Mouse (Mus musculus) liver, embryonic 16.5 days (tissue): ENCODE measurements around the gene Pabpn1l. TPM values are rescaled to one million over a fixed set of nuclear protein-coding genes. Genes with fewer than 3 reads are reported as not detected.

ENCODE experiments used
- ATAC-seq: fragments of 200-750 bp; cut with Nextera tagmentation; 2 replicates; pipeline ENCODE4 v1.8.0; 2017; ENCODE audit warnings: low read depth, mild to moderate bottlenecking, moderate number of reproducible peaks, moderate library complexity
- H3K27ac ChIP-seq: fragments of 300-500 bp; sonication (generic); 2 replicates; pipeline ENCODE4 v1.5.1; 2014; ENCODE audit warnings: mild to moderate bottlenecking, low read length
- H3K27me3 ChIP-seq: fragments of 300-500 bp; sonication (generic); 2 replicates; pipeline ENCODE4 v1.6.1; 2014; ENCODE audit warnings: low read depth, low read length, mixed read lengths; ENCODE audit not compliant: control insufficient read depth, insufficient read depth
- H3K36me3 ChIP-seq: fragments of 300-500 bp; sonication (generic); 2 replicates; pipeline ENCODE4 v1.6.1; 2014; ENCODE audit warnings: mild to moderate bottlenecking; ENCODE audit not compliant: control insufficient read depth, insufficient read depth
- H3K4me1 ChIP-seq: fragments of 300-500 bp; sonication (generic); 2 replicates; pipeline ENCODE4 v1.6.1; 2014; ENCODE audit warnings: low read depth, low read length, mixed read lengths; ENCODE audit not compliant: control insufficient read depth
- H3K4me2 ChIP-seq: fragments of 300-500 bp; sonication (generic); 2 replicates; pipeline ENCODE4 v1.6.1; 2014; ENCODE audit warnings: low read depth, low read length, mixed read lengths
- H3K4me3 ChIP-seq: fragments of 300-500 bp; sonication (generic); 2 replicates; pipeline ENCODE4 v1.5.1; 2014; ENCODE audit warnings: low read depth, mild to moderate bottlenecking, low read length
- H3K9ac ChIP-seq: fragments of 300-500 bp; sonication (generic); 2 replicates; pipeline ENCODE4 v1.6.1; 2014; ENCODE audit warnings: low read depth, low read length
- H3K9me3 ChIP-seq: fragments of 300-500 bp; sonication (generic); replicated peaks from 2 replicates; pipeline ENCODE4 v1.6.1; 2016; ENCODE audit warnings: low read length; ENCODE audit not compliant: control insufficient read depth
- WGBS: fragments of 180-500 bp; shearing (Covaris S2); extraction: QIAGEN DNeasy Blood & Tissue Kit; methylation state at CpG from one replicate; pipeline ENCODE4 v1.1.7; 2014; ENCODE audit not compliant: insufficient replicate concordance; 5-methylcytosine and 5-hydroxymethylcytosine counted together
- microRNA-seq: library from miRNA; unstranded; fragments of <30 nt; microRNA quantifications from one replicate; pipeline ENCODE4, GENCODE M21; 2016
- polyA plus RNA-seq: library from polyadenylated mRNA; unstranded; fragments of >200 nt; fragmentation: Nextera tagmentation; extraction: Ambion mirVana; gene quantifications from 2 replicates; pipeline ENCODE4 v1.2.1, GENCODE M21; 2015

The Pabpn1l gene
- polyA plus RNA-seq, 1 experiment from 2014 or later = not detected

- H3K4me3 ChIP-seq = no peak overlapping the region
- no peaks in the 10 kb centered on the region for H3K9me3 ChIP-seq
- no peak overlapping the region for H3K9ac ChIP-seq
- peaks cover 35% of the 10 kb centered on the region for H3K36me3 ChIP-seq
- no peak for ATAC-seq
- peaks cover 67% of the 10 kb centered on the region for H3K4me1 ChIP-seq
- no peak overlapping the region for H3K4me2 ChIP-seq
- WGBS = 91% methylated on average over 3 of the region's 3 CpGs
- no peaks in the 10 kb centered on the region for H3K27me3 ChIP-seq
- H3K27ac ChIP-seq = no peak overlapping the region
These were observed 49.8 kb downstream of the Pabpn1l start for GRCm38 (mm10) chr8:122572751-122573150.

DNA sequence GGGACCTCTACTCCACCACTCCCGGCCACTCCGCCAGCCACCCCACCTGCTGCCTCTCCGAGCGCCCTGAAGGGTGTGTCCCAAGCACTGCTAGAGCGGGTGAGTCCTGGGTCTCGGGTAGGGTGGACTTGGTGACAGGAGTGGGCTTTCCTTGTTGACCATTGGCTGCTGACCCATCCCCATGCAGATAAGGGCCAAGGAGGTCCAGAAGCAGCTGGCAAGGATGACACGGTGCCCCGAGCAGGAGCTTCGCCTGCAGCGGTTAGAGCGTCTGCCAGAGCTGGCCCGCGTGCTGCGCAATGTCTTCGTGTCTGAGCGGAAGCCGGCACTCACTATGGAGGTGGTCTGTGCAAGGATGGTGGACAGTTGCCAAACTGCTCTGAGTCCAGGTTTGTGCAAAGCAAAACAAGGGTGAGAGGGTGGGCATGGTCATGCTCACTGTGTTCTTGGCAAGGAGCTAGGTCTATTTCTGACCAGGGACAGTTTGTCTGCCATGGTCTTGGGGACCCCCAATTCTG is 50.7 kb downstream of the Pabpn1l start:
- peaks cover 35% of the 10 kb centered on the region for H3K36me3 ChIP-seq

GRCm38 (mm10) chr8:122571153-122571552 is 51.4 kb downstream of the Pabpn1l start:
- peaks cover 35% of the 10 kb centered on the region for H3K36me3 ChIP-seq
- H3K27ac ChIP-seq = no peak overlapping the region
- ATAC-seq = no peak
- peaks cover 70% of the 10 kb centered on the region for H3K4me1 ChIP-seq
- WGBS = 92% methylated on average over 11 of the region's 11 CpGs
- no peaks in the 10 kb centered on the region for H3K9me3 ChIP-seq
- H3K27me3 ChIP-seq = no peaks in the 10 kb centered on the region
- H3K4me3 ChIP-seq = no peak overlapping the region
- H3K4me2 ChIP-seq = no peak overlapping the region
- no peak overlapping the region for H3K9ac ChIP-seq

More for the DNA sequence above, 50.7 kb downstream of the Pabpn1l start:
- no peak overlapping the region for H3K27ac ChIP-seq
- WGBS = 84% methylated on average over 17 of the region's 17 CpGs
- H3K9me3 ChIP-seq = no peaks in the 10 kb centered on the region
- no peak overlapping the region for H3K9ac ChIP-seq
- peaks cover 67% of the 10 kb centered on the region for H3K4me1 ChIP-seq
- ATAC-seq = no peak
- H3K4me3 ChIP-seq = no peak overlapping the region
- H3K4me2 ChIP-seq = no peak overlapping the region
- H3K27me3 ChIP-seq = no peaks in the 10 kb centered on the region

GRCm38 (mm10) chr8:122569996-122570395 is 52.5 kb downstream of the Pabpn1l start:
- peak overlapping the region; percentile 94 for H3K4me3 ChIP-seq
- WGBS = 89% methylated on average over 16 of the region's 16 CpGs
- H3K9ac ChIP-seq = no peak overlapping the region
- peaks cover 59% of the 10 kb centered on the region for H3K4me1 ChIP-seq
- peak overlapping the region; percentile 95 for H3K4me2 ChIP-seq
- no peaks in the 10 kb centered on the region for H3K9me3 ChIP-seq
- ATAC-seq = no peak
- no peaks in the 10 kb centered on the region for H3K27me3 ChIP-seq
- H3K36me3 ChIP-seq = peaks cover 35% of the 10 kb centered on the region
- no peak overlapping the region for H3K27ac ChIP-seq

Small RNAs within 50 kb of the gene (microRNA-seq; reads per million reads assigned to microRNA genes)
- not detected for gene Mir6396

Other genes starting within 250 kb of the Pabpn1l start
- gene Zc3h18, start 246.1 kb downstream of the Pabpn1l start, polyA plus RNA-seq = 17.8 and 19.0 TPM in 2 replicates
- gene Il17c, start 200.7 kb downstream of the Pabpn1l start, polyA plus RNA-seq = not detected in 2 replicates
- gene Cyba, start 189.8 kb downstream of the Pabpn1l start, polyA plus RNA-seq = 191 TPM in 2 replicates
- gene Mvd, start 179.3 kb downstream of the Pabpn1l start, polyA plus RNA-seq = 21.8 and 23.2 TPM in 2 replicates
- 0.14 and 0.40 TPM in 2 replicates for gene Snai3, start 162.0 kb downstream of the Pabpn1l start, polyA plus RNA-seq
- 12.7 and 14.0 TPM in 2 replicates for gene Rnf166, start 146.7 kb downstream of the Pabpn1l start, polyA plus RNA-seq
- gene Ctu2, start 146.6 kb downstream of the Pabpn1l start, polyA plus RNA-seq = 9.6 and 12.7 TPM in 2 replicates
- gene Piezo1, start 71.4 kb downstream of the Pabpn1l start, polyA plus RNA-seq = 11.3 and 15.5 TPM in 2 replicates
- 34.7 and 41.1 TPM in 2 replicates for gene Cdt1, start 54.7 kb downstream of the Pabpn1l start, polyA plus RNA-seq
- gene Aprt, start 45.8 kb downstream of the Pabpn1l start, polyA plus RNA-seq = 196 and 204 TPM in 2 replicates
- 8.1 and 8.6 TPM in 2 replicates for gene Galns, start 11.3 kb downstream of the Pabpn1l start, polyA plus RNA-seq
- gene Trappc2l, start 11.1 kb downstream of the Pabpn1l start, polyA plus RNA-seq = 21.5 and 22.8 TPM in 2 replicates
- 3.1 and 3.3 TPM in 2 replicates for gene Cbfa2t3, start 76.4 kb upstream of the Pabpn1l start, polyA plus RNA-seq
- gene Acsf3, start 152.7 kb upstream of the Pabpn1l start, polyA plus RNA-seq = 9.1 and 10.3 TPM in 2 replicates
- 0.21 and 0.38 TPM in 2 replicates for gene Cdh15, start 225.2 kb upstream of the Pabpn1l start, polyA plus RNA-seq